Mouse (Mus musculus) limb, embryonic 11.5 days (tissue): Measurements from ENCODE around the gene Tomm20l. TPM values are rescaled to one million over a fixed set of nuclear protein-coding genes. Genes with fewer than 3 reads are reported as not detected.

Experiments
- ATAC-seq: fragments of 200-750 bp; cut with Nextera tagmentation; 2 replicates; pipeline ENCODE4 v1.8.0; 2017; ENCODE audit warnings: low read depth; ENCODE audit not compliant: insufficient number of reproducible peaks, low FRiP score, low TSS enrichment
- DNase-seq: peaks from one replicate; pipeline ENCODE4 v3.0.0-alpha.2; 2015; ENCODE audit warnings: low spot score
- H3K27ac ChIP-seq: fragments of 300-500 bp; sonication (generic); replicated peaks from 2 replicates; pipeline ENCODE4 v1.5.1; 2014; ENCODE audit warnings: low read depth, mild to moderate bottlenecking, low read length
- H3K27me3 ChIP-seq: fragments of 300-500 bp; sonication (generic); 2 replicates; pipeline ENCODE4 v1.6.1; 2014; ENCODE audit warnings: mild to moderate bottlenecking, low read length, mixed read lengths; ENCODE audit not compliant: control insufficient read depth, insufficient read depth
- H3K36me3 ChIP-seq: fragments of 300-500 bp; sonication (generic); 2 replicates; pipeline ENCODE4 v1.6.1; 2014; ENCODE audit warnings: mild to moderate bottlenecking, low read length, moderate library complexity, mixed read lengths; ENCODE audit not compliant: control insufficient read depth, insufficient read depth
- H3K4me1 ChIP-seq: fragments of 300-500 bp; sonication (generic); 2 replicates; pipeline ENCODE4 v1.6.1; 2014; ENCODE audit warnings: low read length, mixed read lengths; ENCODE audit not compliant: control insufficient read depth, insufficient read depth
- H3K4me2 ChIP-seq: fragments of 300-500 bp; sonication (generic); 2 replicates; pipeline ENCODE4 v1.6.1; 2014; ENCODE audit warnings: low read depth, mild to moderate bottlenecking, moderate library complexity; ENCODE audit not compliant: severe bottlenecking
- H3K4me3 ChIP-seq: fragments of 300-500 bp; sonication (generic); 2 replicates; pipeline ENCODE4 v1.5.1; 2014; ENCODE audit warnings: low read depth, low read length
- H3K9ac ChIP-seq: fragments of 300-500 bp; sonication (generic); 2 replicates; pipeline ENCODE4 v1.6.1; 2014; ENCODE audit warnings: mild to moderate bottlenecking, low read length
- H3K9me3 ChIP-seq: fragments of 300-500 bp; sonication (generic); 2 replicates; pipeline ENCODE4 v1.6.1; 2016; ENCODE audit warnings: low read length; ENCODE audit not compliant: control insufficient read depth
- WGBS: fragments of 180-500 bp; shearing (Covaris S2); extraction: QIAGEN DNeasy Blood & Tissue Kit; methylation state at CpG from one replicate; pipeline ENCODE4 v1.1.7; 2014; 5-methylcytosine and 5-hydroxymethylcytosine counted together
- polyA plus RNA-seq: library from polyadenylated mRNA; unstranded; fragments of >200 nt; fragmentation: Nextera tagmentation; extraction: Ambion mirVana; gene quantifications from 2 replicates; pipeline ENCODE4 v1.2.1, GENCODE M21; 2014

Gene Tomm20l
- polyA plus RNA-seq, 1 experiment from 2014 or later: 0.29 TPM

- Histone ChIP-seq H3K4me2 (no peak overlapping the region), H3K27ac (no peak overlapping the region), H3K36me3 (peaks cover 12% of the 10 kb centered on the region), H3K9ac (no peak overlapping the region), H3K4me3 (no peak overlapping the region), H3K9me3 (no peaks in the 10 kb centered on the region), H3K27me3 (no peaks in the 10 kb centered on the region), H3K4me1 (no peaks in the 10 kb centered on the region)
- 85% methylated on average over 5 of the region's 5 CpGs for WGBS
- DNase-seq: no peak
- ATAC-seq: no peak
Measured at GRCm38 (mm10) chr12:71139258-71139828, 28.1 kb downstream of the Tomm20l start.

- Histone ChIP-seq H3K36me3 (peaks cover 12% of the 10 kb centered on the region), H3K9ac (no peak overlapping the region), H3K27ac (no peak overlapping the region), H3K9me3 (no peaks in the 10 kb centered on the region), H3K4me3 (no peak overlapping the region), H3K4me1 (no peaks in the 10 kb centered on the region), H3K4me2 (no peak overlapping the region), H3K27me3 (no peaks in the 10 kb centered on the region)
- no peak for ATAC-seq
- no peak for DNase-seq
Measured at GRCm38 (mm10) chr12:71141189-71141588, 30.0 kb downstream of the Tomm20l start.

- H3K36me3 ChIP-seq: peaks cover 12% of the 10 kb centered on the region
- WGBS: 84% methylated on average over 3 of the region's 3 CpGs
- H3K4me3 ChIP-seq: no peak overlapping the region
Measured at GRCm38 (mm10) chr12:71147641-71148040, 36.4 kb downstream of the Tomm20l start.

GRCm38 (mm10) chr12:71148801-71149200 lies 37.6 kb downstream of the Tomm20l start:
- Histone ChIP-seq H3K4me3 (no peak overlapping the region), H3K9me3 (no peaks in the 10 kb centered on the region), H3K27me3 (no peaks in the 10 kb centered on the region), H3K4me2 (no peak overlapping the region), H3K4me1 (no peaks in the 10 kb centered on the region), H3K27ac (no peak overlapping the region), H3K9ac (no peak overlapping the region), H3K36me3 (peaks cover 14% of the 10 kb centered on the region)
- DNase-seq (no peak), ATAC-seq (no peak)
- 95% methylated on average over 9 of the region's 9 CpGs for whole genome bisulfite sequencing

More at GRCm38 (mm10) chr12:71147641-71148040, 36.4 kb downstream of the Tomm20l start:
- H3K4me1 ChIP-seq: no peaks in the 10 kb centered on the region
- H3K9me3 ChIP-seq: no peaks in the 10 kb centered on the region
- H3K27me3 ChIP-seq: no peaks in the 10 kb centered on the region
- H3K4me2 ChIP-seq: no peak overlapping the region
- DNase-seq: peak; percentile 62
- H3K9ac ChIP-seq: no peak overlapping the region
- H3K27ac ChIP-seq: no peak overlapping the region
- ATAC-seq: no peak

- Histone ChIP-seq H3K4me1 (no peaks in the 10 kb centered on the region), H3K4me3 (no peak overlapping the region), H3K9ac (no peak overlapping the region), H3K9me3 (no peaks in the 10 kb centered on the region), H3K4me2 (no peak overlapping the region), H3K27ac (no peak overlapping the region), H3K27me3 (no peaks in the 10 kb centered on the region), H3K36me3 (peaks cover 14% of the 10 kb centered on the region)
- DNase-seq: no peak
- ATAC-seq: no peak
- 91% methylated on average over 6 of the region's 6 CpGs for WGBS
Measured at GRCm38 (mm10) chr12:71149456-71149855, 38.2 kb downstream of the Tomm20l start.

GRCm38 (mm10) chr12:71150167-71150566 lies 38.9 kb downstream of the Tomm20l start:
- no peaks in the 10 kb centered on the region for H3K4me1 ChIP-seq
- H3K4me2 ChIP-seq: no peak overlapping the region
- H3K27ac ChIP-seq: no peak overlapping the region
- peaks cover 14% of the 10 kb centered on the region for H3K36me3 ChIP-seq
- no peak overlapping the region for H3K9ac ChIP-seq
- ATAC-seq: no peak
- H3K27me3 ChIP-seq: no peaks in the 10 kb centered on the region
- WGBS: 93% methylated on average over 8 of the region's 8 CpGs
- DNase-seq: no peak
- H3K9me3 ChIP-seq: no peaks in the 10 kb centered on the region
- H3K4me3 ChIP-seq: no peak overlapping the region

- Histone ChIP-seq H3K27ac (no peak overlapping the region), H3K4me1 (no peaks in the 10 kb centered on the region), H3K4me3 (no peak overlapping the region), H3K9me3 (no peaks in the 10 kb centered on the region), H3K36me3 (peaks cover 11% of the 10 kb centered on the region), H3K9ac (no peak overlapping the region), H3K4me2 (no peak overlapping the region), H3K27me3 (no peaks in the 10 kb centered on the region)
- 94% methylated on average over 6 of the region's 6 CpGs for WGBS
- no peak for DNase-seq
- ATAC-seq: no peak
Measured at GRCm38 (mm10) chr12:71154979-71155378, 43.8 kb downstream of the Tomm20l start.

- Histone ChIP-seq H3K9ac (no peak overlapping the region), H3K9me3 (no peaks in the 10 kb centered on the region), H3K27ac (no peak overlapping the region), H3K4me2 (no peak overlapping the region), H3K36me3 (peaks cover 14% of the 10 kb centered on the region; the same call in 1 of the 2 replicates), H3K27me3 (no peaks in the 10 kb centered on the region), H3K4me3 (no peak overlapping the region), H3K4me1 (no peaks in the 10 kb centered on the region)
- 85% methylated on average over 6 of the region's 6 CpGs for WGBS
- no peak for ATAC-seq
- DNase-seq: no peak
Measured at GRCm38 (mm10) chr12:71157974-71158373, 46.7 kb downstream of the Tomm20l start.

GRCm38 (mm10) chr12:71164410-71164809 lies 53.2 kb downstream of the Tomm20l start:
- H3K4me2 ChIP-seq: no peak overlapping the region
- H3K27me3 ChIP-seq: no peaks in the 10 kb centered on the region
- WGBS: 96% methylated on average over 9 of the region's 9 CpGs
- H3K27ac ChIP-seq: no peak overlapping the region
- no peak overlapping the region for H3K9ac ChIP-seq
- no peak overlapping the region for H3K4me3 ChIP-seq
- DNase-seq (no peak), ATAC-seq (no peak)
- no peaks in the 10 kb centered on the region for H3K4me1 ChIP-seq
- H3K9me3 ChIP-seq: no peaks in the 10 kb centered on the region
- peaks cover 15% of the 10 kb centered on the region; the same call in 1 of the 2 replicates for H3K36me3 ChIP-seq
